Mouse (Mus musculus) heart, embryonic 11.5 days (tissue): ENCODE data around the gene Camk2d. TPM values are rescaled to one million over a fixed set of nuclear protein-coding genes. Genes with fewer than 3 reads are reported as not detected.

Source experiments
- ATAC-seq: fragments of 200-750 bp; cut with Nextera tagmentation; replicated peaks from 2 replicates; pipeline ENCODE4 v1.8.0; 2017; ENCODE audit warnings: moderate library complexity; ENCODE audit not compliant: insufficient number of reproducible peaks, low FRiP score, low TSS enrichment
- H3K27ac ChIP-seq: fragments of 300-500 bp; sonication (generic); 2 replicates; pipeline ENCODE4 v1.5.1; 2014; ENCODE audit warnings: mild to moderate bottlenecking, low read depth, low read length
- H3K27me3 ChIP-seq: fragments of 300-500 bp; sonication (generic); 2 replicates; pipeline ENCODE4 v1.6.1; 2014; ENCODE audit warnings: mild to moderate bottlenecking, low read length, mixed read lengths; ENCODE audit not compliant: control insufficient read depth, insufficient read depth
- H3K36me3 ChIP-seq: fragments of 300-500 bp; sonication (generic); 2 replicates; pipeline ENCODE4 v1.6.1; 2014; ENCODE audit warnings: mild to moderate bottlenecking, low read length, moderate library complexity, mixed read lengths; ENCODE audit not compliant: control insufficient read depth, insufficient read depth
- H3K4me1 ChIP-seq: fragments of 300-500 bp; sonication (generic); 2 replicates; pipeline ENCODE4 v1.6.1; 2014; ENCODE audit warnings: low read length; ENCODE audit not compliant: control insufficient read depth, insufficient read depth
- H3K4me2 ChIP-seq: fragments of 300-500 bp; sonication (generic); 2 replicates; pipeline ENCODE4 v1.6.1; 2014; ENCODE audit warnings: mild to moderate bottlenecking, moderate library complexity
- H3K4me3 ChIP-seq: fragments of 300-500 bp; sonication (generic); 2 replicates; pipeline ENCODE4 v1.5.1; 2014; ENCODE audit warnings: low read depth, low read length
- H3K9ac ChIP-seq: fragments of 300-500 bp; sonication (generic); 2 replicates; pipeline ENCODE4 v1.6.1; 2014; ENCODE audit warnings: mild to moderate bottlenecking, low read depth, low read length, moderate library complexity
- H3K9me3 ChIP-seq: fragments of 300-500 bp; sonication (generic); replicated peaks from 2 replicates; pipeline ENCODE4 v1.6.1; 2016; ENCODE audit warnings: low read length; ENCODE audit not compliant: control insufficient read depth
- WGBS: fragments of 180-500 bp; shearing (Covaris S2); extraction: QIAGEN DNeasy Blood & Tissue Kit; methylation state at CpG from one replicate; pipeline ENCODE4 v1.1.7; 2014; ENCODE audit not compliant: insufficient replicate concordance; 5-methylcytosine and 5-hydroxymethylcytosine counted together
- polyA plus RNA-seq: library from polyadenylated mRNA; unstranded; fragments of >200 nt; fragmentation: Nextera tagmentation; extraction: Ambion mirVana; gene quantifications from 2 replicates; pipeline ENCODE4 v1.2.1, GENCODE M21; 2014

Camk2d gene
- polyA plus RNA-seq, 1 experiment from 2014 or later, result 106 TPM

DNA sequence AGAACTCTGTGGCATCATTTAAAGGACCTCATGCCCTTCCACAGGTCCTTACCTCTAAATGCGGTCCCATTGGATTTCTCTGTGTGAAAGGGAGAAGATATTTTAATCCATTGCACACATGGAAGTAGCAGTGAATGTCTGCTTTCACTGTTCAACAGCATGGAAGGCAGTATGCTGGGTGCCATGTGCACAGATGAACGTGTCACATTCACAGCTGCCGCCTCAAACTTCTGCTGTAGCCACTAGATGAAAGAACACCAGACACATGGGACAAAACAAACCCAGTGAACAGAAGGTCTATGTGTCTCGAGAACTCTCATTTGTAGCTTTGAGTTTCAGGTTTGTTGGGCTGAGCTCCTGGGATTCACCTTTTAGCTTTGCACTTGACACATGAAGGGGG, 168.6 kb downstream of the Camk2d start:
- no peaks in the 10 kb centered on the region for H3K9me3 ChIP-seq
- H3K9ac ChIP-seq, result no peak overlapping the region
- H3K4me2 ChIP-seq, result no peak overlapping the region
- no peaks in the 10 kb centered on the region for H3K27me3 ChIP-seq
- H3K27ac ChIP-seq, result no peak overlapping the region
- WGBS, result 86% methylated on average over 4 of the region's 4 CpGs
- H3K4me3 ChIP-seq, result no peak overlapping the region
- ATAC-seq, result no peak
- H3K36me3 ChIP-seq, result no peaks in the 10 kb centered on the region
- H3K4me1 ChIP-seq, result 0 out of 2 replicates have a peak, but pooled peaks cover 2% of the 10 kb centered on the region

GRCm38 (mm10) chr3:126770056-126770455, 174.0 kb downstream of the Camk2d start:
- H3K27ac ChIP-seq, result no peak overlapping the region
- H3K9me3 ChIP-seq, result no peaks in the 10 kb centered on the region
- 56% methylated on average over 6 of the region's 6 CpGs for WGBS
- H3K4me2 ChIP-seq, result no peak overlapping the region
- no peaks in the 10 kb centered on the region for H3K27me3 ChIP-seq
- no peak for ATAC-seq
- no peaks in the 10 kb centered on the region for H3K36me3 ChIP-seq
- no peak overlapping the region for H3K9ac ChIP-seq
- H3K4me1 ChIP-seq, result 0 out of 2 replicates have a peak, but pooled peaks cover 2% of the 10 kb centered on the region
- no peak overlapping the region for H3K4me3 ChIP-seq

DNA sequence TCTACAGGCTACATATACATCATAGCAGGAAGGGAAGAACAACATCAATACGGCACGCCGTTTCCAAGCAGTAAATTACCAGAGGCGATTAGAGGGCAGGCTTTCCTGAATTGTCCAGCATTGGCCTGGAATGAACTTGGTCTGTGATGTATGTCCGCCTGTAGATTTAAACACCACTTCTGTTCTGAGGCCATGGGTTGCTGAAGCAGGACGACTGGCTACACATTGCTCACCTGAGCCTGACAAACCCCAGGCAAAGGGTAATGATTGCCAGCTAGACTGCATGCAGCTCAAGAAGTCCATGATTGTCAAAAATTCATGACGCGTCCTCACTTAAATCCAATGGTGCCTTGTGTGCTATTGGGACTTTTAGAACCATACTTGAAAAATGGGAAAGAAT, 174.9 kb downstream of the Camk2d start:
- Histone ChIP-seq H3K27me3 (no peaks in the 10 kb centered on the region), H3K9me3 (no peaks in the 10 kb centered on the region), H3K4me3 (no peak overlapping the region), H3K27ac (no peak overlapping the region), H3K9ac (no peak overlapping the region), H3K36me3 (no peaks in the 10 kb centered on the region), H3K4me1 (0 out of 2 replicates have a peak, but pooled peaks cover 2% of the 10 kb centered on the region), H3K4me2 (no peak overlapping the region)
- no peak for ATAC-seq
- WGBS, result 78% methylated on average over 8 of the region's 8 CpGs

GRCm38 (mm10) chr3:126771541-126771940, 175.4 kb downstream of the Camk2d start:
- no peak overlapping the region for H3K9ac ChIP-seq
- no peaks in the 10 kb centered on the region for H3K36me3 ChIP-seq
- H3K4me1 ChIP-seq, result 0 out of 2 replicates have a peak, but pooled peaks cover 2% of the 10 kb centered on the region
- H3K27me3 ChIP-seq, result no peaks in the 10 kb centered on the region
- H3K4me3 ChIP-seq, result no peak overlapping the region
- H3K9me3 ChIP-seq, result no peaks in the 10 kb centered on the region
- 29% methylated on average over 6 of the region's 6 CpGs for WGBS
- ATAC-seq, result peak; percentile 74; the same call in 1 of the 2 replicates
- no peak overlapping the region for H3K27ac ChIP-seq
- H3K4me2 ChIP-seq, result no peak overlapping the region

DNA sequence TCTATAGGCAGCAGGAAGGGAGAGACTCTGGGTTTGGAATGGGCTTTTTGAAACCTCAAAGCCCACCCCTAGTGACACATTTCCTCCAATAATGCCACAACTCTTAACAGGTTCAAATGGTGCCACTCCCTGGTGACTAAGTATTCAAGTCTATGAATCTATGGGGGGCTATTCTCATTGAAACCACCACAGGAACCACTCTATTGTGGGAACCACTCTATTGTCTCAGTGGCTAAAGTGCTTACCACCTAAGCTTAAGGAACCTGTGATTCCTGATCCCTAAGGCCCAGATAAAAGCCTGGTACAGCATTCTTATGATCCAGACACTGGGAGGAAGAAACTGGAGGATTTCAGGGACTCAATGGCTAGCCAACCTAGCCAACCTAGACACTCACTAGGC, 179.9 kb downstream of the Camk2d start:
- no peaks in the 10 kb centered on the region for H3K4me1 ChIP-seq
- H3K27me3 ChIP-seq, result no peaks in the 10 kb centered on the region
- no peak for ATAC-seq
- no peaks in the 10 kb centered on the region for H3K36me3 ChIP-seq
- no peak overlapping the region for H3K4me2 ChIP-seq
- H3K9ac ChIP-seq, result no peak overlapping the region
- no peak overlapping the region for H3K27ac ChIP-seq
- H3K4me3 ChIP-seq, result no peak overlapping the region
- H3K9me3 ChIP-seq, result no peaks in the 10 kb centered on the region

GRCm38 (mm10) chr3:126777101-126777500, 181.0 kb downstream of the Camk2d start:
- Histone ChIP-seq H3K4me1 (no peaks in the 10 kb centered on the region), H3K36me3 (no peaks in the 10 kb centered on the region), H3K4me2 (no peak overlapping the region), H3K27ac (no peak overlapping the region), H3K9me3 (no peaks in the 10 kb centered on the region), H3K27me3 (no peaks in the 10 kb centered on the region), H3K4me3 (no peak overlapping the region), H3K9ac (no peak overlapping the region)
- 89% methylated on average over 9 of the region's 9 CpGs for WGBS
- ATAC-seq, result no peak

GRCm38 (mm10) chr3:126777879-126778278, 181.8 kb downstream of the Camk2d start:
- 87% methylated on average over 1 of the region's 1 CpGs for WGBS
- H3K27ac ChIP-seq, result no peak overlapping the region
- no peak overlapping the region for H3K9ac ChIP-seq
- no peaks in the 10 kb centered on the region for H3K4me1 ChIP-seq
- ATAC-seq, result no peak
- no peaks in the 10 kb centered on the region for H3K36me3 ChIP-seq
- no peaks in the 10 kb centered on the region for H3K27me3 ChIP-seq
- H3K9me3 ChIP-seq, result no peaks in the 10 kb centered on the region
- H3K4me2 ChIP-seq, result no peak overlapping the region
- no peak overlapping the region for H3K4me3 ChIP-seq

- WGBS, result 39% methylated on average over 5 of the region's 5 CpGs
- ATAC-seq, result no peak
- Histone ChIP-seq H3K4me3 (no peak overlapping the region), H3K27ac (peak overlapping the region; percentile 71), H3K27me3 (no peaks in the 10 kb centered on the region), H3K4me1 (no peaks in the 10 kb centered on the region), H3K9me3 (no peaks in the 10 kb centered on the region), H3K9ac (no peak overlapping the region), H3K36me3 (no peaks in the 10 kb centered on the region), H3K4me2 (peak overlapping the region; percentile 27; the same call in 1 of the 2 replicates)
Measured at GRCm38 (mm10) chr3:126780014-126780615, 184.0 kb downstream of the Camk2d start.
